Mouse (Mus musculus) spleen, adult 2 months (tissue): ENCODE measurements at regions not wholly inside any gene's neighbourhood (a gene's known extent, or its start where the extent isn't known, plus 50 kb on each side); places are given as distances from the start of the nearest gene placed in this dataset.

Experiments
- CTCF ChIP-seq: fragments of 200-500 bp; IDR thresholded peaks from 2 replicates; pipeline ENCODE4 v1.5.1; 2011; ENCODE audit warnings: mild to moderate bottlenecking, inconsistent platforms; ENCODE audit not compliant: insufficient read depth, insufficient read length, insufficient replicate concordance; ENCODE audit errors: extremely low read depth
- POLR2A ChIP-seq: fragments of 200-500 bp; IDR thresholded peaks from 2 replicates; pipeline ENCODE4 v1.6.1; 2011; ENCODE audit warnings: low read depth, low read length, inconsistent platforms

DNA sequence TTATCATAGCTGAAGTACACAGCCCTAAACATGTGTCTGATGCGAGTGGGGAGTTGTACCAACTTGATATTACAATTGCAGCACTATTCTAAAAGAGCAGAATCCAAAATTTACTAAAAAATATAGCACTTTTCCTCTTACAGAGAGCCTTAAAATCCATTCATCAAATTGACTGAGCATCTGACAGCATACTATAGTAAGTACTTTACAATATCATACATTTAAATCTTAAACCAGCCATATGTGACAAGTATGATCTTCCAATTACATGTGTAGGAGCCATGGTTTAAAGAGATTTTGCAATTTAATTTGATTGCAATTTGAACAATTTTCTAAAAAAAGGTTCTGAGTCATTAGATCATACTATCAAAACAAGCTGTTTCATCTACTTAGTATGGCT is 676.9 kb downstream of the Ipo11 start:
- TF ChIP-seq CTCF: no peak
- TF ChIP-seq POLR2A: no peak
